Mouse (Mus musculus) spleen, postnatal 36 days (tissue): ENCODE data around the gene Prkcg.

Experiments
- DNase-seq, 2 experiments: peaks; one replicate each; pipeline ENCODE4 v3.0.0; 2022; ENCODE audit warnings: low spot score in 2 of 2, mixed read lengths in 1 of 2

Prkcg gene

GRCm38 (mm10) chr7:3317704-3318103, 28.7 kb downstream of the Prkcg start:
- DNase-seq = no peak

- no peak for DNase-seq
Measured at GRCm38 (mm10) chr7:3320856-3321255, 31.9 kb downstream of the Prkcg start.

- DNase-seq = no peak
Measured at GRCm38 (mm10) chr7:3323826-3324225, 34.8 kb downstream of the Prkcg start.

GRCm38 (mm10) chr7:3327961-3328360, 39.0 kb downstream of the Prkcg start:
- DNase-seq = no peak

GRCm38 (mm10) chr7:3329776-3330546, 41.0 kb downstream of the Prkcg start:
- DNase-seq = peak; percentile 47 to 51

- DNase-seq = no peak
Measured at GRCm38 (mm10) chr7:3331171-3331570, 42.2 kb downstream of the Prkcg start.

GRCm38 (mm10) chr7:3331581-3332223, 42.7 kb downstream of the Prkcg start:
- DNase-seq = no peak

GRCm38 (mm10) chr7:3332224-3332615, 43.2 kb downstream of the Prkcg start:
- no peak for DNase-seq

GRCm38 (mm10) chr7:3332619-3333521, 43.9 kb downstream of the Prkcg start, which contains the start of gene Cacng7:
Gene Cacng7 (plus strand): TSS chr7:3332955.
- no peak for DNase-seq

- no peak for DNase-seq
Measured at GRCm38 (mm10) chr7:3333542-3333941, 44.6 kb downstream of the Prkcg start.

- no peak for DNase-seq
Measured at GRCm38 (mm10) chr7:3336412-3336811, 47.4 kb downstream of the Prkcg start.

- no peak for DNase-seq
Measured at GRCm38 (mm10) chr7:3338286-3338935, 49.4 kb downstream of the Prkcg start.

- DNase-seq = no peak
Measured at GRCm38 (mm10) chr7:3339010-3339409, 50.0 kb downstream of the Prkcg start.

- no peak for DNase-seq
Measured at GRCm38 (mm10) chr7:3343861-3344260, 54.9 kb downstream of the Prkcg start.

GRCm38 (mm10) chr7:3345301-3345700, 56.3 kb downstream of the Prkcg start:
- no peak for DNase-seq

GRCm38 (mm10) chr7:3347366-3348287, 58.6 kb downstream of the Prkcg start:
- DNase-seq = no peak

- DNase-seq = no peak
Measured at GRCm38 (mm10) chr7:3348326-3348725, 59.3 kb downstream of the Prkcg start.

- no peak for DNase-seq
Measured at GRCm38 (mm10) chr7:3349775-3350174, 60.8 kb downstream of the Prkcg start.

GRCm38 (mm10) chr7:3351536-3351935, 62.6 kb downstream of the Prkcg start:
- DNase-seq = no peak

- DNase-seq = no peak
Measured at GRCm38 (mm10) chr7:3354850-3355249, 65.9 kb downstream of the Prkcg start.

GRCm38 (mm10) chr7:3360678-3361077, 71.7 kb downstream of the Prkcg start:
- no peak for DNase-seq
